Mouse (Mus musculus): ENCODE measurements around the gene Scgb1a1.

Gene Scgb1a1

DNA sequence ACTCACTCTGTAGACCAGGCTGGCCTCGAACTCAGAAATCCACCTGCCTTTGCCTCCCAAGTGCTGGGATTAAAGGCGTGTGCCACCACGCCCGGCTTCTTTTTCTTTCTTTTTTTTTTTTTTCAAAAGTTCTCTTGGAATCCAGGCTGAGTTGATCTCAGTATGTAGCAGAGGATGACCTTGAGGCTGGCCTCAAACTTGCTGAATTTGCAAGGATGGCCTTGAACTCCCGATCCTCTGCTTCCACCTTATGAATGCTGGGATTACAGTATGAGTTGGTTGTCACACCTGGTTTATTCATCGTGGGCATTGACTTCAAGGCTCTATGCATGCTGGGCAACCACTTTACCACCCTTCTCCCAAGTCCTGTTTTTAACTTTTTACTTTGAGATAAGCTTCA lies 47.1 kb downstream of the Scgb1a1 start:
- DNase-seq = no peak

DNA sequence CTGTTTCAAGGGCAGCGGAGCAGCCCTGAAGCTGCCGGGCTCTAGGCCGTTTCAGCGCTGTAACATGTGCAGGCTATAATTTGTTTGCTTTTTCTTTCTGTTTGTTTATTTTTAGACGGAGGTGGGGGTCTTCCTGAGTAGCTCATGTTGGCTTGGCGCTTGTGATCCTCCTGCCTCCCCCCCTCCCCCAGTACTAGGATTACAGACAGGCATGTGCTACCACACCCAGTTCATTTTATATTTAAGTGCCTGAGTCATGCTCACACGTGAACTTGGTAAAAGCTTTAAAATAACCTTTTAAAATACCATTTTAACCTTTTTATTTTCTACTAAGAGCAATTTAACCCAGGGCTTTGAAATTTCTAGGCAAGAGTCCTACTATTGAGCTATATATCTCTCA lies 47.8 kb downstream of the Scgb1a1 start:
- no peak for DNase-seq

DNA sequence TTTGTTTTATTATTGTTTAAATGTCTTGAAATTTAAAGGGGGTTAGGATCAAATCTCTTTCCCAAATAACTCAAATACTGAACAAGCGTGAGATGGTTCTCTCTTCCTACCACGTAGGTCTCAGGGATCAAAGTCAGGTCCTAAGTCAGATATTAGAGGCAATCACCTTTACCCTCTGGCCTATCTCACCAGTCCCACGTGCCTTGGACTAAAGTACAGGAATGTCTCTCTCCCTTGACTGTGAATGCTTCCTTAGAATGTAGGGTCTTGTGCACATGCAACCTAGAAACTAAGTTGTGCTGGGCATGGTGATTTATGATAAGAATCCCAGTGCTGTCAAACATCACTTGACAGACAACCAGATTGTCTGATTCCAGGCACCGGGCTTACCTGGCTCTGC lies 48.5 kb downstream of the Scgb1a1 start:
- no peak for DNase-seq

DNA sequence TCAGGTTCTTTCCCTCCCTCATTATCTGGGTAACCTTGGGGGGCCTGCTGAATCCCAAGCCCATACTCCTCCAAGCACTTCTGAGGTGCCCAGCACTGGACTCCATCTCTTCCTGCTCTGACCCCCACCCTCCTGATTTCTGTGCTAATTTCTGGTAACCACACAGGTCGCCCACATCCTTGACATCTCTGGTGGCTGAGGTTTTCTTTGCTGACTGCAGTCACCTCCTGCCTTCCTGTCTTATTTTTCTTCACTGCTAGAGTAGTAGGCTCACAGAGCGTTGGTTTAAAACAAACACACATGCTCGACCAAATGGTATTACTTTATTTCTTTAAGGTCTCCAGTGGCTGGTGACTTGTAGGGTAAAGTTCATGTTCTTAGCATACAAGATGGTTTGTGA lies 49.6 kb downstream of the Scgb1a1 start:
- DNase-seq = no peak

DNA sequence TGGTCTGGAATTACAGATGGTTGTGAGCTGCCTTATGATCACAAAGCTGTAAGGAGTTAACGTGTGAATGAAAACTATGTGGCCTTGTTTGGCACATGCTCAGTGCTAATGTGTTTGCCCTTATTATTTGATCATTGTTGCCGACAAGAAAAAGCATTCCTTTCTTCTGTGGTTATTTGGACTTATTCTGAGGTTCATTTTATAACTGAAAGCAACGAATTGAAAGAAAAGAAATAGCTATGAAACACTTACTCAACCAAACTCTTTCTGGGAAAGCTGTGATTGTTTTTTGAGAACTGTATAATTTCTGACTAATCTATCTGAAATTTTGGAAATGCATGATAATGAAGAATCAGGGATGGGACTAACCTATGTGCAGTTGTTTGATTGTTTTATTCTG lies 52.7 kb downstream of the Scgb1a1 start:
- no peak for DNase-seq

DNA sequence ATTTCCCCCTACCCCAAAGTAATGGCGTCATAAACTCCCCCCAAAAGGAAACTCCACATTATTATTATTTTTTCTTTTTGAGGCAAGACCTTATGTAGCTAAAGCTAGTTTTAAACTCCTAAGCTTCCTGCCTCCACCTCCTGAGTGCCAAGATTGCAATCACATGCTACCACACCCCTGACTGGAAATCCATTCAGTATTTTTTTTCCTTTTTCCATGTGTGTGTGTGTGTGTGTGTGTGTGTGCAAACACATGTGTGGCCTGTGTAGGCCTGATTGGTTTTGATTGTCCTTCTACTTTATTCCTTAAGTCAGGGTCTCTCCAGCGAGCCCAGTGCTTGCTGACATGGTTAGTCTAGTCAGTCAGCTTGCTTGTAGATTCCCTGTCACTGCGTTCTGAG lies 53.3 kb downstream of the Scgb1a1 start:
- DNase-seq = no peak
